Mouse (Mus musculus): ENCODE results near the gene B4galnt1.
"Not testable (repeated sequence)": the region's sequence is repeated elsewhere in the genome, so short reads cannot be mapped to it uniquely, and the experiment has no call there.

B4galnt1 gene

DNA sequence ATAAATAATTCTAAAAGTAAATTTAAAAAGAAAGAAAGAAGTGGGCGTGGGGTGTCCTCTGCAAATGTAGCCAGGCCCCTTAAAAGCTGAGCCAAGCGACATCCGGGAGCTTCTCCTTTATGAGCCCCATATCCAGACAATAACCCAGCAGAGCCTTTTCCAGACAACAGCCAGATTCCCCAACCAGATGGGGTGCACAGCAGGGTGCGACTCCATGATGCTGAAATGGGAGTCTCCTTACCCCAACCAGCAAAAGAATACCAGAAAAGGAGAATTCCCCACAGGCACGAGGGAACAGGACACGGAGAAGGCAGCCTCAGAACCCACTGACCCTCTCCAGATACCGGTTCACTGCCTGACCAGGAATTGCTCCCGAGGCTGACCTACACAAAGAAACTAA, 21.8 kb upstream of the B4galnt1 start:
- DNase-seq (ENCODE audit: low read depth, low spot score), result no peak

GRCm38 (mm10) chr10:127144536-127144935, 20.5 kb upstream of the B4galnt1 start:
- DNase-seq (ENCODE audit: low read depth, low spot score), result no peak

DNA sequence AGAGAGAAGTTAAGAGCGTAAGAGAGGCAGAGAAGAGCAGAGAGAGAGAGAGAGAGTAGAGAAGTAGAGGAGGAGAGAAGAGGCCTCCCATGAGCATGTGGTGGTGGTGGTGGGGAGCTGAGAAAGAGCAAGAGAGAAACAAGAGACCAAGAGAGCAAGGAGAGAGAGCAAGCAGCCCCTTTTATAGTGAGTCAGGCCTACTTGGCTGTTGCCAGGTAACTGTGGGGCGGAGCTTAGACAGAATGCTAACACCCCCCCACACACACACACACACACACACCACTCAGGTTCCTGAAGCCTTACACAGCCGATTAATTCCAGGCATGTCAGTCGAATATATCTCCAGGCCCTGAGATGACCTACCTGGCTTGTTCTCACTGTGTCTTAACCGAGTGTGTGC, 19.7 kb upstream of the B4galnt1 start:
- DNase-seq (ENCODE audit: low read depth, low spot score), result no peak

GRCm38 (mm10) chr10:127147135-127147534, 17.9 kb upstream of the B4galnt1 start:
- DNase-seq (ENCODE audit: low read depth, low spot score), result no peak

DNA sequence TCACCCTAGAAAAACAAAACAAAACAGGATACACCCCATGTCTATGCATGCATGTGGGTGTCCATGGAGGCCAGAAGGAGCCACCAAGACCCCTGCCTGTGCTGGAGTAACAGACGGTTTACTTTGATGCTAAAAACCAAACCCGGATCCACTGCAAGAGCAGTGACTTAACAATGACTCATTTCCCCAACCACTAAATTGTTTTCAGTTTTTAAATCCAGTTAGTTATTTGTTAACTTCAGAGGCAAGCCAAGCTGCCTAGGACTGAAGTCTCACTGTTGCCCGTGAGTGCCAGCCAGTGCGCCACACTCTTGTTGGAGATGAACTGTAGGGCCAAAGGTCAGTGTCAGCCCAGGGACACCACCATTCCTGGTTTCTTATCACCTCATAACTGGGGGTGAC, 14.6 kb upstream of the B4galnt1 start:
- DNase-seq (ENCODE audit: low read depth, low spot score), result no peak

DNA sequence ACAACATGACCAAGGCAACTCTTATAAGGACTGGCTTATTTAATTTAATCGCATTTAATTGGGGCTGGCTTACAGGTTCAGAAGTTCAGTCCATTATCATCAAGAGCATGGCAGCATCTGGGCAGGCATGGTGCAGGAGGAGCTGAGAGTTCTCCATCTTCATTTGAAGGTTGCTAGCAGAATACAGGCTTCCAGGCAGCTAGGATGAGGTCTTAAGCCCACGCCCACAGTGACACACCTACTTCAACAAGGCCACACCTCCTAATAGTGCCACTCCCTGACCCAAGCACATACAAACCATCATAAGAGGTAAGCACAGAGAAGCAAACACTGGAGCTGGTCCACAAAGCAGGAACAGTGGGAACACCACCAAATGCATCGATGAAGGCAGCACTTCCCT, 13.8 kb upstream of the B4galnt1 start:
- DNase-seq (ENCODE audit: low read depth, low spot score), result not testable (repeated sequence)

DNA sequence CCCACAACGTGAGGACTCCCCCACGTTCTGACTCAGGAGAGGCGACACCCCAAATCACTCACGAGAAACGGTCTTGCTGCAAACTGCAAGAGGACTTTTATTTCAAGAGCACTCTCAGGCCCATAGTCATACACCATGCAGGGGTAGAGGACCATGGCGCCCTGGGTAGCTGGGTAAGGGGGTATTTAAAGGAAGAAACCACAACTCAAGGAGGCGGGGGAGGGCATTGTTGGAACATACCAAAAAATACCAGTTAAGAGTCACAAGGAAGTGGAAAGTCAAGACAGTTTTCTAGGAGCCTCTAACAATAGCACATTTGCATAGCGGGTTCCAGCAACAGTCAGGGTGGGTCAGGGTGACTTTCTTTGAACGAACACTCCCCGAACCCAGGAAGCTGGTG, 12.5 kb upstream of the B4galnt1 start:
- not testable (repeated sequence) for DNase-seq (ENCODE audit: low read depth, low spot score)

- DNase-seq (ENCODE audit: low read depth, low spot score), result no peak
Measured at GRCm38 (mm10) chr10:127153323-127153722, 11.7 kb upstream of the B4galnt1 start.

DNA sequence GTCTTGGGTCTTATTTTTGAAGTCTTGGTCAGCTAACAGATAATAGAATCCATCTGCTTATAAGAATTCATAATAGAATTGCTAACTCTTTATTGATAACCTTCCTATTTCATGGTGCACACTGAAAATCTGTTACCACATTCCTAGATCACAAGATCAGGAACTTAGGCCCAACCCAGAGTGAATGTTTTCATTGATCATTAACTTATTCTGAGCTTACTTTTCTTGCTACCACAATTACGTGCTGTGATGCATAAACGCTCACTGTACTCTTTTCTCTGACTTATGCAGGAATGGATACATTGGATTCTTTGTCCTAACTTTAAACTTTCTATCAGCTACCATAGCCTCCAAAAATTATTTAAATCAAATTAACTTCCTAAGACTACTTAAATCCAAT, 10.8 kb upstream of the B4galnt1 start:
- DNase-seq (ENCODE audit: low read depth, low spot score), result no peak

- no peak for DNase-seq (ENCODE audit: low read depth, low spot score)
Measured at GRCm38 (mm10) chr10:127154652-127155051, 10.4 kb upstream of the B4galnt1 start.

GRCm38 (mm10) chr10:127156089-127156488, 8.9 kb upstream of the B4galnt1 start:
- no peak for DNase-seq (ENCODE audit: low read depth, low spot score)

- no peak for DNase-seq (ENCODE audit: low read depth, low spot score)
Measured at GRCm38 (mm10) chr10:127156511-127156910, 8.5 kb upstream of the B4galnt1 start.

GRCm38 (mm10) chr10:127158471-127158870, 6.6 kb upstream of the B4galnt1 start:
- no peak for DNase-seq (ENCODE audit: low read depth, low spot score)

DNA sequence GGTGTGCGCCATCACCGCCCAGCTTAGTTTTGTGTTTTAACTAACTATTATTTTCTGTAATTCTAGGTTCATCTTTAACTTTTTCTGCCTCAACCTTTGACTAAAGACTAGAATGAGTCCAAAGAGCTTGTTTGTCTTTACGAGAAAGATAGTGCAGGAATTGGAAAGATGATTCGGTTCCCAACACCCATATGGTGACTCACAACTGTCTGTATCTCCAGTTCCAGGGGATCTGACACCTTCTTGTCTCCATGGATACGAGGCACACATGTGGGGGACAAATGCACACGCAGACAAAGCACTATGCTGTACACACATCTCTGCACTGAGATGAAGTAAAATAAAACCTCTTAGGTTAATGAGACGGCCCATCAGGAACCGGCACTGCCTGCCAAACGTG, 4.9 kb upstream of the B4galnt1 start:
- DNase-seq (ENCODE audit: low read depth, low spot score), result no peak

DNA sequence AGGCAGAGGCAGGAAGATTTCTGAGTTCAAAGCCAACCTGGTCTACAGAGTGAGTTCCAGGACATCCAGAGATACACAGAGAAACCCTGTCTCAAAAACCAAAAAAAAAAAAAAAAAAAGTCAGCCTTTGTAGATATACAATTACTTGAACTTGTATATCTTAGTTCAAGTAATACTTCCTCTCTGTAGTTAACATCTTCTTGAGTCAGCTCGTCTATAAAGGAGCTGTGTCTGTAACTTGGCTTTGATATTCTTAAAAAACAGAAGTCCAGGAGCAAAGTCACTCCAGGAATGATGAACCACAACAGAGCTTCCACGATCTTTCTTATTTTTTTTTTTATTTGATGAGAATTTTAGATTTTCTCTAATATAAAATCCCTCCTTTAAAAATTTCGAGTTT, 4.3 kb upstream of the B4galnt1 start:
- no peak for DNase-seq (ENCODE audit: low read depth, low spot score)

GRCm38 (mm10) chr10:127162771-127163261, 2.2 kb upstream of the B4galnt1 start:
- DNase-seq (ENCODE audit: low read depth, low spot score), result not testable (repeated sequence)

GRCm38 (mm10) chr10:127164190-127164589, 835 bp upstream of the B4galnt1 start:
- DNase-seq (ENCODE audit: low read depth, low spot score), result no peak

DNA sequence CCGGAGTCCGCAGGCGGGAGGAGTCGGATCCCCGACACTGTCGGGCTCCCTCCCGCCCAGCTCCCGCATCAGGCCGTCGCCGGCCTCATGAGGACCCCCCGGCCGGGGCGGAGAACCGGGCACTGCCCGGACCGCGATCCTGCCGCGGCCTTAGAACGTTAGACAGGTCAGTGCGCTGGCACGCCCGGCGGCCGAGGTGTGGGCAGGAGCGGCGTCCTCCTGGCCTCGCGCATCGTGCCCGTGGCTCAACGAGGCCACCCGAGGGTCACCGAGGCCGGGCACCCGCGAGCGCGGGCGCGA, 279 bp downstream of the B4galnt1 start:
- DNase-seq (ENCODE audit: low read depth, low spot score), result no peak

GRCm38 (mm10) chr10:127165654-127166403, 804 bp downstream of the B4galnt1 start:
- no peak for DNase-seq (ENCODE audit: low read depth, low spot score)

- no peak for DNase-seq (ENCODE audit: low read depth, low spot score)
Measured at GRCm38 (mm10) chr10:127166404-127166715, 1.3 kb downstream of the B4galnt1 start.

GRCm38 (mm10) chr10:127166771-127167613, 2.0 kb downstream of the B4galnt1 start:
- DNase-seq (ENCODE audit: low read depth, low spot score), result no peak

DNA sequence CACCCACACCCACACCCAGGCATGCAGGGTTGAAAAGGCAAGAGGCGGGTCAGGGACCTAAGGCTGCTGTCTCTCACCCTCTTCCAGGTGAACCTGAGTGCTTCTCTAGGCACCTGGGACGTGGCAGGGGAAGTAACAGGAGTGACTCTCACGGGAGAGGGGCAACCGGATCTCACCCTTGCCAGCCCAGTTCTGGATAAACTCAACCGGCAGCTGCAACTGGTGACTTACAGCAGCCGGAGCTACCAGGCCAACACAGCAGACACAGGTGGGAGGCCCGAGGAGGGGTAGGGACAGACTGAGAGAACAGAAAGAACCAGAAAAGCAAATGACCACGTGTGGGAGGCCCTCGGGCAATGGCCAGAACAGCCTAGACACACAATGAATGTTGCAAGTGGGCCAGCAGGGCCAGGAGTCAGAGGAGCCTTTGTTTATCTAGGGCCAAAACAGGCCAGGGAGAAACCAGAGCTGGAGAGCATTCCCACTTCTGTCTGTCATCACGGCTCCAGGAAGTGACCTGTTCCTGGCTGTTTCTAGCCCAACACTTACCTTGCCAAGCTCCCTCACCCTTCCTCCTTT, 2.7 kb downstream of the B4galnt1 start:
- DNase-seq (ENCODE audit: low read depth, low spot score), result no peak

DNA sequence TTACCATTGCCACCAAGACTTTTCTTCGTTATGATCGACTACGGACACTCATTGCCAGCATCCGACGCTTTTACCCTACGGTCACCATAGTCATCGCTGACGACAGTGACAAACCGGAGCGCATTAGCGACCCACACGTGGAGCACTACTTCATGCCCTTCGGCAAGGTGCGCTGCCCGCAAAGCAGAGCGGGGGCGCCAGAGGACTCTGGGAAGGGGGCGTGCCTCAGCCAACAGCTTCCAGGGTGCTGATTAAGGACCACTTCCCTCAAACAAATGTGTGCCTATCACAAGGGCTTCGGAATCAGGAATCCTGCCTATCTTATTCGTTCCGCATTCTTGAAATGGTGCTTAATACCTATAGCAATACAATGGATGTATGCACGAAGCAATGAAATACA, 5.0 kb downstream of the B4galnt1 start:
- DNase-seq (ENCODE audit: low read depth, low spot score), result no peak

Data from forelimb bud, embryonic 11.5 days (tissue).